Mouse (Mus musculus) thymus, postnatal 36 days (tissue): ENCODE data around the gene Map2k2.
"Not testable (repeated sequence)": the region's sequence is repeated elsewhere in the genome, so short reads cannot be mapped to it uniquely, and the experiment has no call there.

Source experiments
- DNase-seq, 2 experiments: peaks; one replicate each; pipeline ENCODE4 v3.0.0; 2022; ENCODE audit warnings: mixed read lengths in 2 of 2

The Map2k2 gene

GRCm38 (mm10) chr10:81105565-81106112 is at the start of gene Map2k2:
TSS of gene Map2k2 (plus strand) at chr10:81105915.
- DNase-seq: peak; percentile 98 to 99

GRCm38 (mm10) chr10:81057406-81058130 is 48.1 kb upstream of the Map2k2 start:
- no peak for DNase-seq

GRCm38 (mm10) chr10:81058896-81059295 is 46.8 kb upstream of the Map2k2 start:
- no peak for DNase-seq

- peak; percentile 96 to 97 for DNase-seq
Observed at GRCm38 (mm10) chr10:81059603-81060543, 45.8 kb upstream of the Map2k2 start, which contains the start of gene Sgta. TSS of gene Sgta (minus strand) at chr10:81060181.

- DNase-seq: no peak
Observed at GRCm38 (mm10) chr10:81062710-81063109, 43.0 kb upstream of the Map2k2 start.

GRCm38 (mm10) chr10:81064519-81064918 is 41.2 kb upstream of the Map2k2 start:
- not testable (repeated sequence) for DNase-seq

GRCm38 (mm10) chr10:81068706-81069105 is 37.0 kb upstream of the Map2k2 start:
- DNase-seq: no peak

- DNase-seq: peak; percentile 94 to 98
Observed at GRCm38 (mm10) chr10:81069836-81070235, 35.9 kb upstream of the Map2k2 start, which contains the start of gene Thop1. TSS of gene Thop1 (plus strand) at chr10:81070035.

GRCm38 (mm10) chr10:81072290-81072689 is 33.4 kb upstream of the Map2k2 start:
- DNase-seq: no peak

GRCm38 (mm10) chr10:81073464-81073863 is 32.3 kb upstream of the Map2k2 start:
- peak in 1 of 2 experiments; percentile 34 for DNase-seq

GRCm38 (mm10) chr10:81075734-81076133 is 30.0 kb upstream of the Map2k2 start:
- no peak for DNase-seq

- no peak for DNase-seq
Observed at GRCm38 (mm10) chr10:81076356-81076755, 29.4 kb upstream of the Map2k2 start.

- no peak for DNase-seq
Observed at GRCm38 (mm10) chr10:81077916-81078315, 27.8 kb upstream of the Map2k2 start.

- DNase-seq: no peak
Observed at GRCm38 (mm10) chr10:81080008-81080655, 25.6 kb upstream of the Map2k2 start.

GRCm38 (mm10) chr10:81082168-81082960 is 23.4 kb upstream of the Map2k2 start:
- peak; percentile 61 to 75 for DNase-seq

- peak; percentile 39 to 47 for DNase-seq
Observed at GRCm38 (mm10) chr10:81087021-81087420, 18.7 kb upstream of the Map2k2 start.

GRCm38 (mm10) chr10:81089216-81089615 is 16.5 kb upstream of the Map2k2 start:
- DNase-seq: no peak

GRCm38 (mm10) chr10:81090621-81091020 is 15.1 kb upstream of the Map2k2 start:
- no peak for DNase-seq

GRCm38 (mm10) chr10:81092465-81093250 is 13.1 kb upstream of the Map2k2 start:
- no peak for DNase-seq

GRCm38 (mm10) chr10:81094931-81095678 is 10.6 kb upstream of the Map2k2 start:
- DNase-seq: no peak
